ENCODE assay signal across 8 mouse cellular contexts in genomic region chr10:27761402-27761801, GRCm38 (mm10).
DNase-seq lines count a peak whose midpoint lies in the region; ATAC-seq lines count a peak whose summit lies in the region.
"Had no signal": no experiment of that assay in that cellular context is flagged by ENCODE, and none has a peak within 500 bp of the region (broad histone marks: within the 10 kb centered on the region; RNA-seq: fewer than 3 reads in every experiment).

No protein-coding gene starts in this region.

- no peak overlapping the region for H3K4me2 ChIP-seq in heart, embryonic 12.5 days
- H3K4me2 ChIP-seq: neural tube, embryonic 13.5 days had no signal

- no peaks in the 10 kb centered on the region for H3K36me3 ChIP-seq in heart, embryonic 12.5 days
- H3K36me3 ChIP-seq: neural tube, embryonic 13.5 days had no signal

- no peak overlapping the region for H3K4me3 ChIP-seq in heart, embryonic 12.5 days
- H3K4me3 ChIP-seq: neural tube, embryonic 13.5 days had no signal

- no peak overlapping the region for H3K27ac ChIP-seq in heart, embryonic 12.5 days (ENCODE audit: poor library complexity, severe bottlenecking)
- H3K27ac ChIP-seq: neural tube, embryonic 13.5 days had no signal

- no peaks in the 10 kb centered on the region for H3K4me1 ChIP-seq in heart, embryonic 12.5 days (replicated peaks)
- H3K4me1 ChIP-seq: neural tube, embryonic 13.5 days had no signal

- no peak overlapping the region for H3K9ac ChIP-seq in heart, embryonic 12.5 days
- H3K9ac ChIP-seq: neural tube, embryonic 13.5 days had no signal

- intact Hi-C loops in heart, postnatal 10 days (cut with DNase I): loop anchor here (10.0 kb wide), 1 partner anchor 1083 kb away; no protein-coding TSS in a partner anchor

- no peaks in the 10 kb centered on the region for H3K27me3 ChIP-seq in heart, embryonic 12.5 days (replicated peaks)
- H3K27me3 ChIP-seq: neural tube, embryonic 13.5 days had no signal

- ATAC-seq in heart, embryonic 12.5 days (ENCODE audit: insufficient number of reproducible peaks, low FRiP score): no peak
- ATAC-seq in erythroid progenitor cell, adult 5-6 weeks (replicated peaks; ENCODE audit: low FRiP score, poor library complexity, severe bottlenecking): no peak

- peak; percentile 14 to 59 for DNase-seq in heart, postnatal 10 days
- peak; percentile 6 to 16 for DNase-seq in right cerebral cortex, adult 2 months (ENCODE audit: low spot score in 2 of 2)
- no peak for DNase-seq in right cerebral cortex, postnatal 25 days
- DNase-seq in embryo, embryonic 11.5 days (ENCODE audit: low read depth, low spot score): peak; percentile 29
- peak; percentile 13 for DNase-seq in retina, postnatal 7 days (ENCODE audit: low read depth, low spot score)

- H3K9me3 ChIP-seq in heart, embryonic 12.5 days (replicated peaks): 0 out of 2 replicates have a peak, but pooled peaks cover 3% of the 10 kb centered on the region
- H3K9me3 ChIP-seq: neural tube, embryonic 13.5 days had no signal

- 4% methylated on average over 3 of the region's 3 CpGs for WGBS in heart, embryonic 12.5 days
